20 mouse cellular contexts compared by ENCODE assay signal in the genomic region with DNA sequence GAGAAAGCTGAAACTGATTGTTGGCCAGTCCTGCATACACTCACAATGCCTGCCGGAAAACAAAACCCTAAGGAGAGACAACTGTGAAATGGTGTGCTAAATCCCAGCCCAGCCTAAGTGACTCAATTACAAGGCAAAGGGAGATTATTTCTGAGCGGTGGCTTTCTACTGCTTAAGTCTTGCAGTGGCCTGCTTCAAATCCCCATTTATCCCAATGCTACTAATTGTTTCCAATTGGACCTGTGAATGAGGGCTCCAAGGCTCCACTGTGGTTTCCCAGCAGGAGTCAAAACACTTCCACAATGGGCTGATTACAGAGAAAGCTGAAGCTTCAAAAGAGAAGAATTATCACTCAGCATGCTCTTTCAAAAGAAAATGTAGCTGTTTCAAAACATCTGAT.
A peak's percentile ranks its signal among the peaks of the same experiment; 100 is the strongest.
DNase-seq lines count a peak whose midpoint lies in the region; ATAC-seq and TF ChIP-seq lines count a peak whose summit lies in the region.
"Had no signal": no experiment of that assay in that cellular context is flagged by ENCODE, and none has a peak within 500 bp of the region (broad histone marks: within the 10 kb centered on the region; RNA-seq: fewer than 3 reads in every experiment).

No protein-coding gene starts in this region.

- no peaks in the 10 kb centered on the region for H3K79me2 ChIP-seq in heart, adult 2 months (replicated peaks; ENCODE audit: control insufficient read depth, insufficient read depth, low read length)

- TF ChIP-seq EP300 in heart, postnatal 0 days (IDR thresholded peaks at IDR 0.05; ENCODE audit: low read depth), result no peak
- TF ChIP-seq EP300 in heart, adult 2 months (IDR thresholded peaks at IDR 0.05; ENCODE audit: insufficient read depth, low read depth, low read length), result no peak

- intact Hi-C loops in heart, adult 2 months (cut with DNase I), result no loop called here

- H3K4me2 ChIP-seq in embryonic facial prominence, embryonic 11.5 days (ENCODE audit: low read depth, low read length), result no peak overlapping the region
- H3K4me2 ChIP-seq in heart, postnatal 0 days (ENCODE audit: low read depth, low read length), result no peak overlapping the region
- H3K4me2 ChIP-seq in forebrain, postnatal 0 days (ENCODE audit: low read depth), result 0 out of 2 replicates have a peak overlapping the region, but pooled peaks have one; percentile 5
- H3K4me2 ChIP-seq in intestine, embryonic 16.5 days (ENCODE audit: low read depth, low read length), result no peak overlapping the region
- H3K4me2 ChIP-seq: liver, embryonic 12.5 days; neural tube, embryonic 12.5 days had no signal

- no peak overlapping the region for H3K4me3 ChIP-seq in embryonic facial prominence, embryonic 11.5 days (ENCODE audit: low read depth, low read length)
- H3K4me3 ChIP-seq in embryonic facial prominence, embryonic 10.5 days, result no peak overlapping the region
- no peak overlapping the region for H3K4me3 ChIP-seq in heart, postnatal 0 days (ENCODE audit: low read depth, low read length)
- no peak overlapping the region for H3K4me3 ChIP-seq in heart, adult 2 months
- no peak overlapping the region for H3K4me3 ChIP-seq in forebrain, postnatal 0 days (ENCODE audit: low read depth, low read length)
- no peak overlapping the region for H3K4me3 ChIP-seq in intestine, embryonic 16.5 days (ENCODE audit: low read length)
- H3K4me3 ChIP-seq: liver, embryonic 12.5 days; neural tube, embryonic 12.5 days had no signal

- no peaks in the 10 kb centered on the region for H3K36me3 ChIP-seq in embryonic facial prominence, embryonic 11.5 days (replicated peaks; ENCODE audit: control insufficient read depth, insufficient read depth, low read depth, low read length)
- no peaks in the 10 kb centered on the region for H3K36me3 ChIP-seq in embryonic facial prominence, embryonic 10.5 days (replicated peaks)
- peaks cover 22% of the 10 kb centered on the region for H3K36me3 ChIP-seq in heart, postnatal 0 days (replicated peaks; ENCODE audit: control insufficient read depth, insufficient read depth, low read length)
- H3K36me3 ChIP-seq in heart, adult 2 months (ENCODE audit: control insufficient read depth, insufficient read depth, low read length), result peaks cover 30% of the 10 kb centered on the region
- H3K36me3 ChIP-seq in forebrain, postnatal 0 days (ENCODE audit: insufficient read depth), result peaks cover 10% of the 10 kb centered on the region
- no peaks in the 10 kb centered on the region for H3K36me3 ChIP-seq in intestine, embryonic 16.5 days (ENCODE audit: control insufficient read depth, insufficient read depth, low read length)

- no peaks in the 10 kb centered on the region for H3K4me1 ChIP-seq in embryonic facial prominence, embryonic 11.5 days (ENCODE audit: control insufficient read depth, insufficient read depth, low read length)
- H3K4me1 ChIP-seq in embryonic facial prominence, embryonic 10.5 days, result peaks cover 9% of the 10 kb centered on the region; the same call in 1 of the 2 replicates
- peaks cover 3% of the 10 kb centered on the region; the same call in 1 of the 2 replicates for H3K4me1 ChIP-seq in heart, postnatal 0 days (ENCODE audit: control insufficient read depth, insufficient read depth)
- no peaks in the 10 kb centered on the region for H3K4me1 ChIP-seq in heart, adult 2 months (ENCODE audit: control insufficient read depth, insufficient read depth, low read length)
- peaks cover 3% of the 10 kb centered on the region; the same call in 1 of the 2 replicates for H3K4me1 ChIP-seq in forebrain, postnatal 0 days (ENCODE audit: insufficient read depth)
- no peaks in the 10 kb centered on the region for H3K4me1 ChIP-seq in intestine, embryonic 16.5 days (ENCODE audit: control insufficient read depth, insufficient read depth, low read length)
- H3K4me1 ChIP-seq: liver, embryonic 12.5 days had no signal

- no peaks in the 10 kb centered on the region for H3K9me3 ChIP-seq in embryonic facial prominence, embryonic 11.5 days (replicated peaks; ENCODE audit: control insufficient read depth, low read length)
- no peaks in the 10 kb centered on the region for H3K9me3 ChIP-seq in embryonic facial prominence, embryonic 10.5 days
- H3K9me3 ChIP-seq in heart, postnatal 0 days (replicated peaks; ENCODE audit: control insufficient read depth, low read length), result no peaks in the 10 kb centered on the region
- no peaks in the 10 kb centered on the region for H3K9me3 ChIP-seq in forebrain, postnatal 0 days (ENCODE audit: low read length)
- no peaks in the 10 kb centered on the region for H3K9me3 ChIP-seq in intestine, embryonic 16.5 days (ENCODE audit: control insufficient read depth, low read length)
- H3K9me3 ChIP-seq: liver, embryonic 12.5 days; neural tube, embryonic 12.5 days had no signal

- DNase-seq in embryonic facial prominence, embryonic 11.5 days (ENCODE audit: low spot score), result peak; percentile 7
- no peak for DNase-seq in embryonic facial prominence, embryonic 10.5 days (ENCODE audit: low spot score)
- DNase-seq in heart, postnatal 0 days (ENCODE audit: low spot score), result no peak
- no peak for DNase-seq in heart, adult 2 months
- DNase-seq in R1 (ENCODE audit: low read depth, low spot score), result peak; percentile 49
- DNase-seq in forebrain, postnatal 0 days, result peak; percentile 20
- DNase-seq in layer of hippocampus, postnatal 10 days (ENCODE audit: low spot score in 2 of 2), result no peak
- DNase-seq: adrenal gland, postnatal 25 days; cerebellum, postnatal 36 days; heart, postnatal 14 days; kidney, adult 11 months; kidney, postnatal 36 days; layer of hippocampus, postnatal 36 days; left cerebral cortex, postnatal 4 days; thymus, postnatal 36 days had no signal

- H3K9ac ChIP-seq in embryonic facial prominence, embryonic 11.5 days (replicated peaks; ENCODE audit: low read length), result no peak overlapping the region
- H3K9ac ChIP-seq in heart, postnatal 0 days (replicated peaks; ENCODE audit: low read depth, low read length), result no peak overlapping the region
- H3K9ac ChIP-seq in heart, adult 2 months (ENCODE audit: low read depth, low read length), result no peak overlapping the region
- H3K9ac ChIP-seq in forebrain, postnatal 0 days, result 0 out of 2 replicates have a peak overlapping the region, but pooled peaks have one; percentile 14
- no peak overlapping the region for H3K9ac ChIP-seq in intestine, embryonic 16.5 days (ENCODE audit: low read depth, low read length)
- H3K9ac ChIP-seq: liver, embryonic 12.5 days; neural tube, embryonic 12.5 days had no signal

- no peak for TF ChIP-seq POLR2A in heart, adult 2 months (IDR thresholded peaks at IDR 0.05; ENCODE audit: insufficient read depth, low read depth, low read length)

- 22% methylated on average over 2 of the region's 2 CpGs for WGBS in embryonic facial prominence, embryonic 11.5 days
- 20% methylated on average over 2 of the region's 2 CpGs for WGBS in embryonic facial prominence, embryonic 10.5 days
- WGBS in heart, postnatal 0 days, result 65% methylated on average over 2 of the region's 2 CpGs
- WGBS in heart, adult 2 months, result 58% methylated on average over 2 of the region's 2 CpGs
- 13% methylated on average over 2 of the region's 2 CpGs for WGBS in forebrain, postnatal 0 days
- WGBS in intestine, embryonic 16.5 days, result 46% methylated on average over 2 of the region's 2 CpGs

- no peaks in the 10 kb centered on the region for H3K27me3 ChIP-seq in embryonic facial prominence, embryonic 11.5 days (ENCODE audit: control insufficient read depth, insufficient read depth, low read length)
- H3K27me3 ChIP-seq in embryonic facial prominence, embryonic 10.5 days (replicated peaks; ENCODE audit: low read depth, poor library complexity, severe bottlenecking), result peaks cover 42% of the 10 kb centered on the region
- no peaks in the 10 kb centered on the region for H3K27me3 ChIP-seq in heart, postnatal 0 days (ENCODE audit: control insufficient read depth, insufficient read depth, low read length)
- H3K27me3 ChIP-seq in heart, adult 2 months (ENCODE audit: control insufficient read depth, insufficient read depth, low read length), result no peaks in the 10 kb centered on the region
- no peaks in the 10 kb centered on the region for H3K27me3 ChIP-seq in forebrain, postnatal 0 days (ENCODE audit: insufficient read depth, low read length)
- H3K27me3 ChIP-seq in intestine, embryonic 16.5 days (replicated peaks; ENCODE audit: control insufficient read depth, insufficient read depth, low read length), result no peaks in the 10 kb centered on the region
- H3K27me3 ChIP-seq: liver, embryonic 12.5 days; neural tube, embryonic 12.5 days had no signal

- H3K27ac ChIP-seq in embryonic facial prominence, embryonic 11.5 days (replicated peaks; ENCODE audit: low read depth, low read length), result no peak overlapping the region
- H3K27ac ChIP-seq in embryonic facial prominence, embryonic 10.5 days (replicated peaks), result no peak overlapping the region
- H3K27ac ChIP-seq in heart, postnatal 0 days (ENCODE audit: low read depth), result 0 out of 2 replicates have a peak overlapping the region, but pooled peaks have one; percentile 15
- no peak overlapping the region for H3K27ac ChIP-seq in heart, adult 2 months
- H3K27ac ChIP-seq in forebrain, postnatal 0 days (ENCODE audit: low read depth, low read length), result no peak overlapping the region
- H3K27ac ChIP-seq in intestine, embryonic 16.5 days (ENCODE audit: low read length), result no peak overlapping the region
- H3K27ac ChIP-seq: liver, embryonic 12.5 days; neural tube, embryonic 12.5 days; stomach, postnatal 0 days had no signal

- TF ChIP-seq CTCF in heart, postnatal 0 days (IDR thresholded peaks at IDR 0.05; ENCODE audit: low read depth), result no peak
- TF ChIP-seq CTCF in heart, adult 2 months (IDR thresholded peaks at IDR 0.05), result no peak
- no peak for TF ChIP-seq CTCF in forebrain, postnatal 0 days (IDR thresholded peaks at IDR 0.05; ENCODE audit: low read depth)

- no peak for ATAC-seq in embryonic facial prominence, embryonic 11.5 days (replicated peaks; ENCODE audit: insufficient number of reproducible peaks, low FRiP score, low TSS enrichment, low read depth)
- ATAC-seq in heart, postnatal 0 days (ENCODE audit: insufficient read depth, low read depth), result no peak
- peak; percentile 74; the same call in 1 of the 2 replicates for ATAC-seq in forebrain, postnatal 0 days
- no peak for ATAC-seq in intestine, embryonic 16.5 days
- ATAC-seq: liver, embryonic 12.5 days; lung, postnatal 0 days had no signal

Comparison
In these comparisons a context has a peak if more than half of its experiments do, and no peak if none do; other contexts are left out.
1. DNase-seq: peak in embryonic facial prominence, embryonic 11.5 days (single experiment), R1 (single experiment) and forebrain, postnatal 0 days (single experiment); none in embryonic facial prominence, embryonic 10.5 days (single experiment), heart, postnatal 0 days (single experiment), heart, adult 2 months (0 of 2) and layer of hippocampus, postnatal 10 days (0 of 2).